Mouse (Mus musculus) kidney, postnatal 0 days (tissue): Measurements from ENCODE around the gene Pigt. TPM values are rescaled to one million over a fixed set of nuclear protein-coding genes. Genes with fewer than 3 reads are reported as not detected.
A peak's percentile ranks its signal among the peaks of the same experiment; 100 is the strongest.

Experiments used
- ATAC-seq: fragments of 200-750 bp; cut with Nextera tagmentation; replicated peaks from 2 replicates; pipeline ENCODE4 v1.8.0; 2017; ENCODE audit warnings: low read depth, moderate number of reproducible peaks, moderate TSS enrichment, moderate library complexity; ENCODE audit not compliant: low FRiP score
- DNase-seq: peaks from one replicate; pipeline ENCODE4 v3.0.0-alpha.2; 2016; ENCODE audit warnings: low spot score
- H3K27ac ChIP-seq: fragments of 300-500 bp; sonication (generic); 2 replicates; pipeline ENCODE4 v1.5.1; 2014; ENCODE audit warnings: mild to moderate bottlenecking
- H3K27me3 ChIP-seq: fragments of 300-500 bp; sonication (generic); 2 replicates; pipeline ENCODE4 v1.6.1; 2014; ENCODE audit warnings: low read length, mixed read lengths; ENCODE audit not compliant: insufficient read depth
- H3K36me3 ChIP-seq: fragments of 300-500 bp; sonication (generic); 2 replicates; pipeline ENCODE4 v1.6.1; 2014; ENCODE audit warnings: low read length, mixed read lengths; ENCODE audit not compliant: insufficient read depth
- H3K4me1 ChIP-seq: fragments of 300-500 bp; sonication (generic); replicated peaks from 2 replicates; pipeline ENCODE4 v1.6.1; 2014; ENCODE audit warnings: antibody characterized with exemption, low read length, mixed read lengths; ENCODE audit not compliant: insufficient read depth
- H3K4me2 ChIP-seq: fragments of 300-500 bp; sonication (generic); 2 replicates; pipeline ENCODE4 v1.6.1; 2014; ENCODE audit warnings: mild to moderate bottlenecking, low read length, moderate library complexity, mixed read lengths
- H3K4me3 ChIP-seq: fragments of 300-500 bp; sonication (generic); replicated peaks from 2 replicates; pipeline ENCODE4 v1.5.1; 2014; ENCODE audit warnings: low read depth, low read length
- H3K9ac ChIP-seq: fragments of 300-500 bp; sonication (generic); 2 replicates; pipeline ENCODE4 v1.6.1; 2014; ENCODE audit warnings: low read depth, low read length
- H3K9me3 ChIP-seq: fragments of 300-500 bp; sonication (generic); replicated peaks from 2 replicates; pipeline ENCODE4 v1.6.1; 2016; ENCODE audit warnings: low read length, inconsistent platforms, mixed read lengths
- CTCF ChIP-seq: IDR thresholded peaks from 2 replicates; pipeline ENCODE4 v1.5.1; 2016; ENCODE audit warnings: antibody characterized with exemption, low read depth, mild to moderate bottlenecking, moderate library complexity
- WGBS: fragments of 180-500 bp; shearing (Covaris S2); extraction: QIAGEN DNeasy Blood & Tissue Kit; methylation state at CpG from one replicate; pipeline ENCODE4 v1.1.7; 2014; 5-methylcytosine and 5-hydroxymethylcytosine counted together
- polyA plus RNA-seq: library from polyadenylated mRNA; unstranded; fragments of >200 nt; fragmentation: Nextera tagmentation; extraction: Ambion mirVana; gene quantifications from 2 replicates; pipeline ENCODE4 v1.2.1, GENCODE M21; 2015

Gene Pigt
- polyA plus RNA-seq, 1 experiment from 2014 or later: 86.3 TPM

DNA sequence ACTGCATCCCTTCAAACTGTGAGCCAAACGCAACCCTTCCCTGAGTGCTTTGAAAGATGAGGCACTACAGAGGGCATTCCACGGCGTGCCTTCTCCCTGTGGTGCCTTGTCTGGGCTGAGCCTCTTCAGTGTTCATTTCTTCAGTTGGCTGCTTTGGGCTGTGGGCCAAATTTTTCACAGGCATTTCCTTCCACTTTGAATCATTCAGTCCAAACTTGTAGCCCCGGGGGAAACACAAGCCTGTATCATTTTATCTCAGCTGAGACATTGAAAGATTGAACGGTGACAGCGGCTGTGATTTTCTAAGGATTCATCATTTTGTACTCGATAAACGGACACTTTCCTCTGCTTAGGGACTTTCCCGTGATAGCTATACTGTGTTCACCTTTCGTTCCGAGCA lies 19.3 kb downstream of the Pigt start:
- Histone ChIP-seq H3K4me2 (no peak overlapping the region), H3K4me1 (no peaks in the 10 kb centered on the region; the same call in 1 of the 2 replicates), H3K9ac (no peak overlapping the region), H3K9me3 (no peaks in the 10 kb centered on the region), H3K27ac (no peak overlapping the region), H3K4me3 (no peak overlapping the region), H3K36me3 (no peaks in the 10 kb centered on the region), H3K27me3 (no peaks in the 10 kb centered on the region)
- no peak for TF ChIP-seq CTCF
- ATAC-seq (no peak), DNase-seq (no peak)
- WGBS: 82% methylated on average over 11 of the region's 11 CpGs

DNA sequence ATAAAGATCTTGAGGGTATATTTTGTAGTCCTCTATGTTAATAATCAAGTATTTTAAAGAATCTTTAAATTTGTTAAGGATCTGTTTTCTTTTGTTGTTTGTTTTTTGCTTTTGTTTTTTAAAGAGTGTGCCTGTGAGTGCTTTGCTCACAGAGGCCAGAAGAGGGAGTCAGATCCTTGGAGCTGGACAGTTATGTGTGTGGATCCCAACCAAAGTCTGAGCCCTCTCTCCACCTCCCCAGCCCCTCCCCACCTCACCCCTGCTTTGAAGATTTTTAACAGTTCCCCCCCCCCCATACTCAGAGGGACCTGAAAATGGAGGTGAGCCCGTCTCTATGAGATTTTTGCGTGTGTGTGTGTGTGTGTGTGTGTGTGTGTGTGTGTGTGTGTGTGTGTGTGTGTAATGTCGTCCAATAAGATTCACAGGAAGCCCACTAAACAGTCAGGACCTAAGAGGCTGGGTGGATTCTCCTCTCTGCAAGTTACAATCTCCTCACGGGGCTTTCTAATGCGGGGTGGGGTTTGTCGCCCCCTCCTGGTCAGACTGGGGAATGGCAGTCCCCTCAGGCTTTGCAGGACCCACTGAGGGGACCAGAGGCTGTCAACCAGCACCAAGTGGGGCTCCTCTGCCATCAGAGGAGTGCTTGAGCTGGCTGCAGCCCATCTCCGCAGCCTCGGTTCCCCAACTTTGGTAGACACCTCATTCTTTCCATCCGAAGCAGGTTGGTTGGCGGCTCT lies 20.3 kb downstream of the Pigt start:
- WGBS: 38% methylated on average over 9 of the region's 10 CpGs
- no peak overlapping the region for H3K9ac ChIP-seq
- no peak overlapping the region for H3K4me3 ChIP-seq
- peak overlapping the region; percentile 47 for H3K27ac ChIP-seq
- no peak overlapping the region for H3K4me2 ChIP-seq
- DNase-seq (peak; percentile 66), ATAC-seq (no peak; the same call in 1 of the 2 replicates)
- H3K27me3 ChIP-seq: no peaks in the 10 kb centered on the region
- peak; percentile 89 for TF ChIP-seq CTCF
- H3K4me1 ChIP-seq: no peaks in the 10 kb centered on the region; the same call in 1 of the 2 replicates
- no peaks in the 10 kb centered on the region for H3K36me3 ChIP-seq
- no peaks in the 10 kb centered on the region for H3K9me3 ChIP-seq

DNA sequence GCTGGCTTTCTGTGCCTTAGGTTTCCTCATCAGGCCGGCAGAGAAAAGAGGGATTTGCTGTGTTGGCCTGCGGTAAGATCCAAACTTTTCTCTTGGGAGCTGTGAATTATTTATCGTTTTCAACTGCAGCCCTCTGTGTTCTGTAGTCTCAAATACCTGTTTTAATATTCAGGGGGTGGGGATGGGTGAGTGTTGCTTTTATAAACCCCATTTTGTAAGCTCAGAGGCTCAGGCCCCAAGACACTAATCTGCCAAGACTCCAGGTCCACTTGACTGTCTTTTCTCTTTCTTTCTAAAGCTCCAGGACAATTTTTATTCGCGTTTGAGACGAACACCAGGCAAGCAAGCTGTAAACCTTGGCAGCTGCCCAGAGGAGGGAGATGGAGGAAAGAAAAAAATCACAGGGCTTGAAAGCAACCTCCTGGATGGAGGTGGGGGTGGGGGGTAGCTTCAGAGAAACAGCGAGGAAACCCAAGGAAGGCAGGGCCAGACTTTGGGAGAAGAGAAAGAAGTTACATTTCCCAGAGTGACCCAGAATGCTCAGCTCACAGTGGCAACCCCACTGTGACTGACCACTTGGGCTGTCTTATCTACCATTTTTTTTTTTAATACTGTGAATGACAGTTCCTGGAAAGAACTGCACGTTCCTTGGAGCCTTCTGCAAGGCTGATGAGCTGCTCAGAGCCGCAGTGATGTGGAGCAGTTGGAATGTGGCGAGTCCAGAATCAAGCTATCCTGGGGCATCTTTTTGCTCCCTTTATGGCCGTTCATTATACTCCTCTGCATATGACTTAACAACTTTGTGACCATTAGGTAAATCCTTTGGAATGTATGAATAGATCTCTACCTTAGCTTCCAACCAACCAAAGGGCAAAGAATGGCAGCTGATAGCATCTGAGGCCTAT lies 21.2 kb downstream of the Pigt start:
- Histone ChIP-seq H3K4me3 (no peak overlapping the region), H3K4me1 (no peaks in the 10 kb centered on the region; the same call in 1 of the 2 replicates), H3K27ac (peak overlapping the region; percentile 47), H3K36me3 (no peaks in the 10 kb centered on the region), H3K27me3 (no peaks in the 10 kb centered on the region), H3K9me3 (no peaks in the 10 kb centered on the region), H3K4me2 (no peak overlapping the region), H3K9ac (no peak overlapping the region)
- DNase-seq (peak; percentile 28), ATAC-seq (no peak)
- TF ChIP-seq CTCF: no peak
- 36% methylated on average over 11 of the region's 11 CpGs for WGBS

DNA sequence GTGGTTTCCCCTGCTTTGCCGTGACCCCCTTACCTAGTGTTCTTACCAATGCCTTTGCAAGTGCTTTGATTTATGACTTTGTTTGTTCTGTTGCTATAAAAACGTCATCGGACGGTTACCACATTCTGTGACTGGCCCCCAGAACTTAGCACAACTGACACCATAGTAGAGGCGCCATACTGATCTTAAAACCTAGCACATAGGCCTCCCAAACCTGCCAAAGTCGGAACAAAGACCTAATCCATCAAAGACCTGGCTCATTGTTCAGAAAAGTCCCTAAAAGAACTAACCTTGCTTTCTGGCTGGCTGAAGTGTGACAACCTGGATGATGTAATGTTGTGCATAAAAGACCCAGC lies 21.8 kb downstream of the Pigt start:
- Histone ChIP-seq H3K9ac (no peak overlapping the region), H3K27ac (no peak overlapping the region), H3K4me3 (no peak overlapping the region), H3K4me2 (no peak overlapping the region), H3K27me3 (no peaks in the 10 kb centered on the region), H3K4me1 (no peaks in the 10 kb centered on the region; the same call in 1 of the 2 replicates), H3K36me3 (no peaks in the 10 kb centered on the region), H3K9me3 (no peaks in the 10 kb centered on the region)
- no peak for ATAC-seq
- TF ChIP-seq CTCF: no peak
- DNase-seq: peak; percentile 48
- 32% methylated on average over 6 of the region's 6 CpGs for WGBS

DNA sequence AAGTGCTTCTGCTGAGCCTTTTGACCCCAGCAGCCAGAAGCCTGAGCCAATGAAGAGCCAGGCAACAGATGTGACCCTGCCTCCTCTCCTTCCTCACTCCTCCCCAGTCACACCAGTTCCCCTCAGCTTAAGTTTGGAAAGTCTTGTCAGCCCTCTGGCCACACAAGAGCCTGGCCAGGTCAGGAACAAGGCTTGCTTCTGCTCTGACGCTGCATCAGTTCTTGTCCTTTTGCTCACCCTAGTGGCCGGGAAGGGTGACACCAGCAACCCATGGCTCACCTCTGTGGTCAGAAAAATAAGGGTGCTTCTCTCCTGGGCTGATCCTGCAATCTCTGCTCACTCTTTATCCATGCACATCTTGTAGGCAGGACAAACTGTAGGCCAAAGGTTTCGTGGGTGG lies 23.5 kb downstream of the Pigt start:
- no peaks in the 10 kb centered on the region; the same call in 1 of the 2 replicates for H3K4me1 ChIP-seq
- no peak overlapping the region for H3K27ac ChIP-seq
- DNase-seq (peak; percentile 84), ATAC-seq (peak; percentile 44; the same call in 1 of the 2 replicates)
- no peak overlapping the region for H3K4me2 ChIP-seq
- H3K27me3 ChIP-seq: no peaks in the 10 kb centered on the region
- no peaks in the 10 kb centered on the region for H3K36me3 ChIP-seq
- 8% methylated on average over 3 of the region's 3 CpGs for whole genome bisulfite sequencing
- H3K9me3 ChIP-seq: no peaks in the 10 kb centered on the region
- no peak overlapping the region for H3K4me3 ChIP-seq
- peak; percentile 90 for TF ChIP-seq CTCF
- H3K9ac ChIP-seq: no peak overlapping the region

DNA sequence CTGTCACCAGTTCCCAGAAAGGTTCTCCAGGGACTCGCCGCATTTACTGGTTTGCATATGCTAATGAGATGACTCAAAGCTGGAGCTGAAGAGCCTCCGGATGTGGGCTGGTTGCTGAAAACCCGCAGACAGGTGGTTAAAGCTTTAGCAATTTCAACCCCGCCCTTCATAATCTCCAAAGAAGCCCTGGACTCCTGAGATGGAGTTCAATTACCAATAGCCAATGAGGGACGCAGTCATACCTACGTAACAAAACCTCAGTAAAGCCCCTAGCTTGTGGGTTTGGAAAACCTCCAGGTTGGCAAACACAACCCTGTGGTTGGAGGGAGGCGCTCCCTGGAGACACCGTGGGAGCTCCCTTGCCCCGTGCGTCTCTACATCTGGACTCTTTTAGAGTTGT lies 24.5 kb downstream of the Pigt start:
- Histone ChIP-seq H3K9me3 (no peaks in the 10 kb centered on the region), H3K27ac (no peak overlapping the region), H3K9ac (0 out of 2 replicates have a peak overlapping the region, but pooled peaks have one; percentile 27), H3K4me2 (no peak overlapping the region), H3K27me3 (no peaks in the 10 kb centered on the region), H3K36me3 (no peaks in the 10 kb centered on the region), H3K4me1 (no peaks in the 10 kb centered on the region; the same call in 1 of the 2 replicates), H3K4me3 (no peak overlapping the region)
- DNase-seq (no peak), ATAC-seq (no peak)
- WGBS: 16% methylated on average over 11 of the region's 11 CpGs
- no peak for TF ChIP-seq CTCF
